Mouse (Mus musculus) lung, embryonic 16.5 days (tissue): ENCODE measurements around the gene Gm26661. TPM values are rescaled to one million over a fixed set of nuclear protein-coding genes. Genes with fewer than 3 reads are reported as not detected.

Experiments
- ATAC-seq: fragments of 200-750 bp; cut with Nextera tagmentation; 2 replicates; pipeline ENCODE4 v1.8.0; 2017; ENCODE audit warnings: low read depth, mild to moderate bottlenecking, moderate library complexity
- H3K27ac ChIP-seq: fragments of 300-500 bp; sonication (generic); 2 replicates; pipeline ENCODE4 v1.5.1; 2014; ENCODE audit warnings: mild to moderate bottlenecking, control low read depth, low read length
- H3K27me3 ChIP-seq: fragments of 300-500 bp; sonication (generic); 2 replicates; pipeline ENCODE4 v1.6.1; 2014; ENCODE audit warnings: low read depth, low read length, mixed read lengths; ENCODE audit not compliant: control insufficient read depth, insufficient read depth
- H3K36me3 ChIP-seq: fragments of 300-500 bp; sonication (generic); 2 replicates; pipeline ENCODE4 v1.6.1; 2014; ENCODE audit warnings: low read length; ENCODE audit not compliant: control insufficient read depth, insufficient read depth
- H3K4me1 ChIP-seq: fragments of 300-500 bp; sonication (generic); replicated peaks from 2 replicates; pipeline ENCODE4 v1.6.1; 2014; ENCODE audit warnings: low read length, mixed read lengths; ENCODE audit not compliant: control insufficient read depth, insufficient read depth
- H3K4me2 ChIP-seq: fragments of 300-500 bp; sonication (generic); 2 replicates; pipeline ENCODE4 v1.6.1; 2014; ENCODE audit warnings: low read depth, low read length, control low read depth
- H3K4me3 ChIP-seq: fragments of 300-500 bp; sonication (generic); 2 replicates; pipeline ENCODE4 v1.5.1; 2014; ENCODE audit warnings: mild to moderate bottlenecking, low read length, control low read depth
- H3K9ac ChIP-seq: fragments of 300-500 bp; sonication (generic); 2 replicates; pipeline ENCODE4 v1.6.1; 2014; ENCODE audit warnings: low read length, control low read depth
- H3K9me3 ChIP-seq: fragments of 300-500 bp; sonication (generic); 2 replicates; pipeline ENCODE4 v1.6.1; 2016; ENCODE audit warnings: low read length; ENCODE audit not compliant: control insufficient read depth
- WGBS: fragments of 180-500 bp; shearing (Covaris S2); extraction: QIAGEN DNeasy Blood & Tissue Kit; methylation state at CpG from one replicate; pipeline ENCODE4 v1.1.7; 2014; 5-methylcytosine and 5-hydroxymethylcytosine counted together
- polyA plus RNA-seq: library from polyadenylated mRNA; unstranded; fragments of >200 nt; fragmentation: Nextera tagmentation; extraction: Ambion mirVana; gene quantifications from 2 replicates; pipeline ENCODE4 v1.2.1, GENCODE M21; 2015

Gm26661 gene
- not detected in 2 replicates for polyA plus RNA-seq

DNA sequence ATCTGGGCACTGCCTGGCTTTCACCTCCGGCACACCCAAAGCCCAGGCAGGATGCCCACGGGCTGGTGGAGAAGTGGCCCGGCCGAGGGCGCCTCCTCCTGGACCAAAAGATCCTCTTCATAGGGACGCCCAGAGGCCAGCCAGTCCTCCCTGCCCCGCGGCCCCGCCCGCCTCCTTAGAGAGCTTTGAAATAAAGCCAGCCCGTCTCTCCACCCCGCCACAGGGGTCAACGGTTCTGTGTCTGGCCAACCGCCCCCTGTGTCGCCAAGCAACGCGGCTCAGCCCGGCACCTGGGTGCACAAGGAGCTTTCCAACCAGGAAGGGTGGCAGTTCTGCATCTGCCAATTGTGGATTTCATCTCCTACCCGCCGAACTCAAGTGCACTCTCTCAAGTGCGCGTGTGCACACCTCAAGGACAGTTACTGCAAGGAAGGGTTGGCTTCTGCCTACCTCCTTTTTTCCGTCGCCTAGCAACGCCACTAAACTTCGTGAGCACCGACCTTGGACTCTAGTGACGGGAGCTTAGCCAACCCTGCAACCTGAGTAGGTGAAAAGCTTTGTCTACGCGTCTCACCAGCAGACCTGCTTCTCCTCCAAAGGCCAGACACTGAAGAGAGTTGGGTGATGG lies at the start of gene Gm26661:
Gm26661 (plus strand) TSS at position 56 of the 628 bp plus-strand sequence.
- peak; percentile 94 for ATAC-seq
- H3K4me2 ChIP-seq: peak within 1 kb of the TSS; percentile 58
- no peak within 1 kb of the TSS; the same call in 1 of the 2 replicates for H3K9ac ChIP-seq
- no peaks in the 10 kb centered on the region for H3K4me1 ChIP-seq
- H3K27ac ChIP-seq: peak within 1 kb of the TSS; percentile 34
- H3K4me3 ChIP-seq: peak within 1 kb of the TSS; percentile 41
- H3K9me3 ChIP-seq: no peaks in the 10 kb centered on the region
- no peaks in the 10 kb centered on the region for H3K36me3 ChIP-seq
- WGBS: under 1% methylated on average over 30 of the region's 30 CpGs
- H3K27me3 ChIP-seq: no peaks in the 10 kb centered on the region

DNA sequence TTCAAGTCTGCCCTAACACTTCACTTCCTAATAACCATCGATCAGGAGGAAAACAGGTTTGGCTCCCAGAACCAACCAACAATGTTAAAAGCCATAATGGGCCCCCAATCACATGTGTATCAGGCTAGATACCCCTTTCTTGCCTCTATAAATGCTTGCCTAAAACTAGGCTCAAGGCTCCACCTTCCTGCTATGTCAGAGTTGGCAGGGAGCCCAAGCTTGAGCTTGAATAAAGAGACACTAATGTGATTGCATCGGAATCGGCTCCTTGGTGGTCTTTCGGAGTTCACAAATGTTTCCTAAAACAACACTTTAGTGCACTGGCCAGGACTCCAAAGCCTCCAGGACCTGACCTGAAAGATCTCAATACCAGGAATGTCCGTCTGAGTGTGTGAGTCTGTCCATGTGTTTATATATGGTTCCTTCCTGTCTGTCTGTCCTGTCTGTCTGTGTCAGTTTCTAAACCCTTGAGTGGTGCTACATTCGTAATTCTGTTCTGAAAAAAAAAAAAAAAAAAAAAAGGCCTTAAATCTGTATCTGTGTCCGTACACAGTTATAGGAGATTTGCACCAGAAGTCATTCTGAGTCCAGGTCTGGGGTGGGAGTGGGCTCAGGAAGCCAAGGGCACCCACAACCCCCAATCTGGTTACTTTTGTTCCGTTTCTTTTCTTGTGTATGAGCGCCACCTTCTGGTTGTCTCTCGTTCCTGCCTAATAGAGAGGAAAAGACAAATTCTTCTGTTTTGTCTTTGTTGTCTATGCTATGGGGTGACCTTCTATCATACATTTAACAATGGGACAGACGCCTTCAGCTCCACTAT lies 42.2 kb upstream of the Gm26661 start:
- Histone ChIP-seq H3K9me3 (no peaks in the 10 kb centered on the region), H3K36me3 (no peaks in the 10 kb centered on the region), H3K27me3 (no peaks in the 10 kb centered on the region), H3K27ac (no peak overlapping the region), H3K9ac (peak overlapping the region; percentile 34; the same call in 1 of the 2 replicates), H3K4me3 (peak overlapping the region; percentile 27; the same call in 1 of the 2 replicates), H3K4me2 (peak overlapping the region; percentile 49), H3K4me1 (no peaks in the 10 kb centered on the region)
- ATAC-seq: peak; percentile 60
- WGBS: 14% methylated on average over 11 of the region's 11 CpGs

GRCm38 (mm10) chr14:7749764-7750089 lies 41.7 kb upstream of the Gm26661 start:
- no peaks in the 10 kb centered on the region for H3K36me3 ChIP-seq
- no peak overlapping the region; the same call in 1 of the 2 replicates for H3K4me3 ChIP-seq
- no peaks in the 10 kb centered on the region for H3K9me3 ChIP-seq
- H3K9ac ChIP-seq: 0 out of 2 replicates have a peak overlapping the region, but pooled peaks have one; percentile 3
- H3K4me2 ChIP-seq: peak overlapping the region; percentile 49
- no peaks in the 10 kb centered on the region for H3K4me1 ChIP-seq
- no peak overlapping the region for H3K27ac ChIP-seq
- peak; percentile 45; the same call in 1 of the 2 replicates for ATAC-seq
- WGBS: 8% methylated on average over 4 of the region's 4 CpGs
- H3K27me3 ChIP-seq: no peaks in the 10 kb centered on the region

GRCm38 (mm10) chr14:7765569-7766314 lies 25.6 kb upstream of the Gm26661 start:
- no peak overlapping the region for H3K4me2 ChIP-seq
- no peaks in the 10 kb centered on the region for H3K4me1 ChIP-seq
- ATAC-seq: peak; percentile 89
- H3K4me3 ChIP-seq: no peak overlapping the region
- 14% methylated on average over 9 of the region's 9 CpGs for WGBS
- no peaks in the 10 kb centered on the region for H3K9me3 ChIP-seq
- H3K9ac ChIP-seq: no peak overlapping the region
- no peaks in the 10 kb centered on the region for H3K27me3 ChIP-seq
- no peak overlapping the region for H3K27ac ChIP-seq
- H3K36me3 ChIP-seq: no peaks in the 10 kb centered on the region

DNA sequence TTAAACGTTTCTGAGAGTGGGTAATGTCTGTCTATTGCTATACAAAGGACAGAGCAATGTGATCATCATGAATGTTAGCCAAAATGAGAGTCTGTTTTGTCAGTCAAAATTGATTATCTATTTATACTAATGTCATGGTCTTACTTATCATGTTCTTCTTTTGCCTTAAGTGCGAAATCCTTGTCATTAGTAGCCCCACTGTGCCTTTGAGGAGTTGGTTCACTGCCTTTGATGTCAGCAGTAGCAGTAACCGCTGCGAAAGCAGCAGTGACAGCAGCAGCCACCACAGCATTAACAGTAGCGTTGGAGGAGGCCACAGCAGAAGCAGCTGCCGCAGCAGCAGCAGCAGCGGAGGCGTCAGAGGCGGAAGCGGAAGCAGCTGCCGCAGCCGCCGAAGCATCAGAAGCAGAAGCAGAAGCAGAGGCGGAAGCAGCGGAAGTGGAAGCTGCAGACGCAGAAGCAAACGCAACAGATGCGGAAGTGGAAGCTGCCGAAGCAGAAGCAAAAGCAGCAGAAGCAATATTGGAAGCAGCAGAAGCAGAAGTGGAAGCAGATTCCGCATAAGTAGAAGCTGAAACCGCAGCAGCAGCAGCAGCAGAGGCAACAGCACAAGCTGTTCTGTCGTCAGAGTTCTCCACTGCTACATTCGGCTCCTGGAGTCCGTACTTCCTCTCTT lies 17.5 kb upstream of the Gm26661 start:
- ATAC-seq: peak; percentile 80
- WGBS: 25% methylated on average over 24 of the region's 24 CpGs
- H3K9me3 ChIP-seq: no peaks in the 10 kb centered on the region

DNA sequence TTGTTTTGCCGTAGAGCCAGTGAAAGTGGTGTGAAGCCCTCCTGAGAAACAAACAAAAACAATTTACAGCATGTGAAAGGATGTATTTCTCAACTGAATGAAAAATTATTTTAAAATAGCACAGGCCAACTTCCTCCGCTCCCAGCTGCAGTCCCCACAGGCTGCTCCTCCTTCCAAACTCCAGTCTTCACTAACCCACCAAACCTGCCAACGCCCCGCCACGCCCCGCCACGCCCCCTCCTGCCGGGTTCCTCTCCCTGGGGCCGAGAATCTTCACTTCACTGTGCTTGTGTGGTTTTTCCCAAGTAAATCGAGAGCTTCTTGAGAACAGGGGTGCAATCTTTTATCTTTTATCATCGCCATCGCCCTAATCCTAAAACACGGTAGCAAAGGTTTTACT lies 5.3 kb upstream of the Gm26661 start:
- H3K36me3 ChIP-seq: no peaks in the 10 kb centered on the region
- WGBS: 35% methylated on average over 13 of the region's 13 CpGs
- H3K27me3 ChIP-seq: no peaks in the 10 kb centered on the region
- no peak overlapping the region for H3K27ac ChIP-seq
- no peak overlapping the region for H3K4me2 ChIP-seq
- ATAC-seq: no peak
- no peak overlapping the region for H3K4me3 ChIP-seq
- H3K4me1 ChIP-seq: no peaks in the 10 kb centered on the region
- H3K9ac ChIP-seq: no peak overlapping the region
- no peaks in the 10 kb centered on the region for H3K9me3 ChIP-seq

More for the DNA sequence above, 17.5 kb upstream of the Gm26661 start:
- H3K36me3 ChIP-seq: no peaks in the 10 kb centered on the region
- no peaks in the 10 kb centered on the region for H3K27me3 ChIP-seq
- H3K4me1 ChIP-seq: no peaks in the 10 kb centered on the region; the same call in none of the 2 replicates
- H3K27ac ChIP-seq: peak overlapping the region; percentile 73
- peak overlapping the region; percentile 61 for H3K4me2 ChIP-seq
- peak overlapping the region; percentile 66 for H3K4me3 ChIP-seq
- peak overlapping the region; percentile 74 for H3K9ac ChIP-seq

DNA sequence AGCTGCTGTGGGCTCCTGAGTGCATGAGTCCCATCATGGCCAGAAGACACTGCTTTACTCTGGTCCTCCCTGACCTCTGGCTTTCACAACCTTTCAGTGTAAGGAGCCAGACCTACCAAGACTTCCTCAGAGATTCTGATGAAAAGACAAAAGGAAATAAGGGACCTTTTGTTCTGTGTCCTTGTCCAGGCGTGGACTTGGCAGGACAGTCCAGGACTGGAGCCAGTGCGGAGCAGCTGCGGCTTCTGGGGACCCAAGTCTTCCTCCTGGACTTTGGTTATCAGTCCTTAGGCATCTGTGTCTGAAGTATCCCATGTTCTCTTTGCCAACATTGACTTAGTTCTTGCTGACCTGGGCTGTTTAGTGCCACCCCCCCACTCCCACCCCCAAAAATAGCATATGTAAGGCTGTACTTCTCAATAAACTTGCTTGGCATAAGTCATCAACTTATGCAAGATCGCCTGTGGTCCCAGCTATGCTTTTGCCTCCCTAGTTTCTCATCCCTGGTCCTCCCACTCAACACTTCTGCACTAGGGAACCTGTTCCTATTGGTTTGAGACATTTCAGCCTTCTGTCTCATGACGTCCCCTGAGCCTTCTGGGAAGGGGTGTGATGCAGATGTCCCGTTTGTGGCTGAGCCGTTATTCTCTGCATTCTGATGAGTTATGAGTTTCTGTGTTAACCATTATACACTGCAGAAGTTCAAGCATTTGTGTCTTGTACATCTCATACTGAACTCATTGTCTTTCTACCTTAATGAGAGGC lies 1.9 kb upstream of the Gm26661 start:
- H3K36me3 ChIP-seq: no peaks in the 10 kb centered on the region
- H3K4me3 ChIP-seq: no peak overlapping the region
- no peak overlapping the region for H3K4me2 ChIP-seq
- H3K27me3 ChIP-seq: no peaks in the 10 kb centered on the region
- WGBS: 68% methylated on average over 7 of the region's 7 CpGs
- H3K4me1 ChIP-seq: no peaks in the 10 kb centered on the region
- no peak for ATAC-seq
- H3K27ac ChIP-seq: no peak overlapping the region
- H3K9me3 ChIP-seq: no peaks in the 10 kb centered on the region
- no peak overlapping the region for H3K9ac ChIP-seq

GRCm38 (mm10) chr14:7791061-7791531 lies 291 bp upstream of the Gm26661 start:
- peak overlapping the region; percentile 34 for H3K27ac ChIP-seq
- peak overlapping the region; percentile 58 for H3K4me2 ChIP-seq
- peak overlapping the region; percentile 41 for H3K4me3 ChIP-seq
- H3K9ac ChIP-seq: no peak overlapping the region; the same call in 1 of the 2 replicates
- no peaks in the 10 kb centered on the region for H3K9me3 ChIP-seq
- ATAC-seq: no peak
- H3K4me1 ChIP-seq: no peaks in the 10 kb centered on the region
- no peaks in the 10 kb centered on the region for H3K27me3 ChIP-seq
- H3K36me3 ChIP-seq: no peaks in the 10 kb centered on the region
- WGBS: 13% methylated on average over 19 of the region's 19 CpGs
